Mouse (Mus musculus): ENCODE results near the gene Heatr6. TPM values are rescaled to one million over a fixed set of nuclear protein-coding genes. Genes with fewer than 3 reads are reported as not detected.
A peak's percentile ranks its signal among the peaks of the same experiment; 100 is the strongest.

The Heatr6 gene
- 10 to 100 TPM; 12.3 to 14.8 TPM for total RNA-seq (2021)

DNA sequence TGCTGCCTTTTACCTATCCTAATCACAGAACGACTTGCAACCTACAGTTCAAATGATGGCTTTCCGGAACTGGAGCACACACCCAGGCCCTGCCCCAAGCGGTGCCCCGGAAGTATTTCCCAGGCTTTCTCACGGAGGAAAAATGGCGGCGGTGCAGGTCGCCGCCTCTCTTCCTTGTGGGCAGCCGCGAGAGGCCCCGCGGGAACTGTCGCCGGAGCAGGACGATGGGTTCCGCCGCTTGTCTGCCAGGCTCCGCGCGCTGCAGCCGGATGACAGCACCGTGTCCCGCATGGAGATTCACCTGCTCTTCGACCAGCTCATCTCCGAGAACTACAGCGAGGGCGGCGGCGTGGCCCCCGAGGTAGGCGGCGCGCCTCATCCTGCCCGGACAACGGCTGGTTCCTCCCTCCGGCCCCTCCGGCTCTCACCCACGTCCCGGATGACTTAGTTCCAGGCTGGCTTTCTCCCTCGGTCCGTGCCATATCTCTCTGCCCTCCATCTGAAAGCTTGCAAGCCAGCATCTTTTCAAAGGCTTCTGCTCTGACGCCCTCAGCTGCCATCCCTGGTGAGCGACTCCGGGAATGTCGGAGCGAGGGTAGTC, at the start of gene Heatr6:
TSS of gene Heatr6 (plus strand) at position 116 of the 601 bp plus-strand sequence.
- DNase-seq (ENCODE audit: low spot score in 2 of 2): peak; percentile 90 to 91
- intact Hi-C loops (cut with DNase I): no loop called here

DNA sequence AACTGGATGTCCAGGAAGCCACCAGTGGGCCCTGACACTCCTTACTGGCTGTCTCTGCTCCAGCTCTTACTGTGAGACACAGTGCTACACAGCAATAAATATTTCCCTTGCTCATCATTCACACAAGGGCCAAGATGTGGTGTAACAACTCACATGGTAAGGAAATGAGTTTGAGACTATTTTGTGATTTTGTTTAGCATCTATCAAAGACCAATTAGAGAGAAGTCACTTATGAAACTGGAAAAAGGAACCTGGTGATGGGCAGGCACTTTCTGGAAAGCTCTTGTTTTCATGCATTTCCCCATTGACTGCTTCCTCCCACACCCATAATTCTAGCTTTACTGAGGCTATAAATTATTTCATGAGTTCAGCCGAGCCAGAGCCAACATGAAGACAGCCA, 49.8 kb upstream of the Heatr6 start, which contains the start of gene Wfdc17:
TSS of gene Wfdc17 (plus strand) at position 287 of the 400 bp plus-strand sequence.
- no peak for DNase-seq (ENCODE audit: low spot score in 2 of 2)
- intact Hi-C loops (cut with DNase I): loop anchor here (1.0 kb wide), 1 partner anchor 16 kb away; no protein-coding TSS in a partner anchor

DNA sequence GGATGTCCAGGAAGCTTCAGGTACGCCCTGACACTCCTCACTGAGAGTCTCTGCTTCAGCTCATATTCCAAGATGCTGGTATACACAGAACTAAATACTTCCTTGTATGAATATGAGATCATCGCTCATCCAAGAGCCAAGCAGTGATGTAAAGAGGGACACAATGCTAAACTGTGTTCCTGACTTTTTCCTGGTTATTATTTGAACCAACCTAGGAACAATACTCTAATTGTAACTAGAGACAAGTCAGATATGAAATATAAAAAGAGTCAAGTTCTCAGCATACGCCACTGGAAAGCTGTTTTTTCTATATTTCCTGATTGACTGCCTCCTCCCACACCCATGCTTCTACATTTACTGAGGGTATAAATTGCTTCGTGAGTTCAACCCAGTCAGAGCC, 44.8 kb upstream of the Heatr6 start, which contains the start of gene Wfdc18:
TSS of gene Wfdc18 (plus strand) at position 301 of the 400 bp plus-strand sequence.
- intact Hi-C loops (cut with DNase I): no loop called here
- DNase-seq (ENCODE audit: low spot score in 2 of 2): no peak

DNA sequence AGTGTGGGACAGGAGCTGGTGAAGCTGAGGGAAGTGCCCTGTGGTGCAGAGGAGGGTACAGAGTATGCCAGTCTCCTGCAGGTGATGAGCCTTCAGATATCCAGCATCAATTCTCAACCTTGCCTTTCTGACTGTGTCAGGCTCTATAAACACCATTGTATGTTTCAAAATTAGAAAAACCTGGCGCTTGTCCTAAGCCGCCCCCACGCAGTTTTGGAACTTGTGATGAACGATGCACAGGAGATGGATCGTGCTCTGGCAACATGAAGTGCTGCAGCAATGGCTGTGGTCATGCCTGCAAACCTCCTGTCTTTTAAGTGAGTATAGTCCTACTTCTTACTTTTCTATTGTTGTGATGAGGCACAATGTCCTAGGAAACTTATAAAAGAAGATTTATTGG, 43.8 kb upstream of the Heatr6 start:
- intact Hi-C loops (cut with DNase I): no loop called here
- DNase-seq (ENCODE audit: low spot score in 2 of 2): peak; percentile 8 to 38

DNA sequence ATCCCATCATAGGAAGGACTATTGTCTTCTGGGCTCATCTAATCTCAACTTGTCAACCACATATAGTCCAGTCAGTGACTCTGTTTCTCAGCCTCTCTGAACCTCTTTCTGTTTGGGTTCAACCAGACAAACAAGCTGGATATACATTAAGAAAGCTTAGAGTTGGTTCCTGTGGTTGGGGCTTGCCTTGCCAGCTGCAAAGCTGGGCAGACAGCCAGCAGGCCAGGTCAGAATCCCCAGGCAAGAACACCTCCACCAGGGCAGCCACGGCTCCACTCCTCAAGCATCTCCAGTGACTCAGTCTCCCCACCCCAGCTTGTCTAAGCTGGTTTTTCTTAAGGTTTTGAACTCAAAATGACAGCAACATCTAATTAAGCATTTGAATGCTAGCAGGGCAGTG, 40.8 kb upstream of the Heatr6 start:
- DNase-seq (ENCODE audit: low spot score in 2 of 2): no peak
- intact Hi-C loops (cut with DNase I): loop anchor here (1.0 kb wide), 1 partner anchor 15 kb away; no protein-coding TSS in a partner anchor

DNA sequence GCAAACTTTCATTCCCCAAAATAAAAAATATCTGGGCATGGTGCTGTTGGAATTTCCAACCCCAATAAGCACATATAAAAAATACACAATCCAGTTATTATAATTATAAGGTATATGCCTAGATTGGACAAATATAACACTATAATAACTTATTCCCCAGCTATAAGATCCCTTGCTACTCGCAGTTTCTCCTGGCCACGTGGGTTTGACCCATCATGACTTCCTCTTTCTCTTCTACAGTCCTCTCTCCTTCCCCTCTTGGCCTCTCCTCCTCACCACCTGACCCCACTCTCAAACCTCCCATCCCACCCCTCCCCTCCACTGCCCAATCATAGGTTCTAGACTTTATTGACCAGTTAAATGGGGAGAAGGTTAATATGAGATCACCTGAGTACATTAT, 39.6 kb upstream of the Heatr6 start:
- DNase-seq (ENCODE audit: low spot score in 2 of 2): no peak
- intact Hi-C loops (cut with DNase I): loop anchor here (1.0 kb wide), 1 partner anchor 17 kb away; no protein-coding TSS in a partner anchor

DNA sequence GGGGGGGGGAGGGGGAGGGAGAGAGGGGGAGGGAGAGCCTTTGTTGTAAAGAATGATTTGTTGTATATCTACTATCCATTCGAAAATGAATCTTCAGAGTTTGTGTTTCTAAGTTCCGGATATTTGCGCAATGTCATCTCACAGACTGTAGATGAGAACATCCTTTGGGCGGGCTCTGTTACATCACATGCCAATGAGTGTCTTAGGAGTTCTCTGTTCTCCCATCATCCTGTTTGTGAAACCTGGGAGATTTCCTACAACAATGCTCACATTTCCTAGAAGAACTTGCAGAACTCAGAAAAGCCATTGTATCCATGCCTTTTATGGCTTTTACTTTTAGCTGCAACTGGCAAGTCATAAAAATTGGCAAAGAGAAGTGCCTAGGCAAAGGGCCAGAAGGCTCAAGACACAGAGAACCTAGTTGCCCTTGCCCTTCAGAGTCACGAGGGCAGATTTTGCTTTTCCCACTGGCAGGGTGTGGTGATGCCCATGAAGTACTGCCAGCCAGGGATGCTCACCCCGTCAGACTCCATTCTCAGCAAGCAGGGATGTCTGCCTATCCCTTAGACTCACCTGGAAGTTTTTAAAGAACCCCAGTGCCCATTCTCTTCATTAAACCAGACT, 36.3 kb upstream of the Heatr6 start:
- intact Hi-C loops (cut with DNase I): loop anchor here (5.0 kb wide), 1 partner anchor 880 kb away; no protein-coding TSS in a partner anchor
- DNase-seq (ENCODE audit: low spot score in 2 of 2): no peak

DNA sequence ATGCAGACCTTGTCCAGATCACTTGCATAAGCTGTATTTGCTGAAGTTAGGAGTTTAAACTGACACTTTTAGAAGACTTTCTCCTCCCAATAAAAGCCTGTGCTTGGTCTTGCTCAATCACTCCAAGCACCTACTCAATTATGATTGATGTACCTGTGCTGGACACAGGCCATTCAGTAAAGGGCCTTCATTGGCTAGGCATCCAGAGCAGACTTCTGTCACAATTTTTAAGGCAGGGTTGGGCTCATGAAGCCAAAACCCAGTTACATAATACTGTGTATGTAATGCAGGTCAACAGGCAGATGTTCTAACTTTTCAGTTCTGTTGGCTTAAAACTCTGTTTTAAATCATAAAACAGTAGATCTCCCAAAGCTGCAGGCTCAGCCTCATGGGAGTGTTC, 32.7 kb upstream of the Heatr6 start:
- no peak for DNase-seq (ENCODE audit: low spot score in 2 of 2)
- intact Hi-C loops (cut with DNase I): no loop called here

DNA sequence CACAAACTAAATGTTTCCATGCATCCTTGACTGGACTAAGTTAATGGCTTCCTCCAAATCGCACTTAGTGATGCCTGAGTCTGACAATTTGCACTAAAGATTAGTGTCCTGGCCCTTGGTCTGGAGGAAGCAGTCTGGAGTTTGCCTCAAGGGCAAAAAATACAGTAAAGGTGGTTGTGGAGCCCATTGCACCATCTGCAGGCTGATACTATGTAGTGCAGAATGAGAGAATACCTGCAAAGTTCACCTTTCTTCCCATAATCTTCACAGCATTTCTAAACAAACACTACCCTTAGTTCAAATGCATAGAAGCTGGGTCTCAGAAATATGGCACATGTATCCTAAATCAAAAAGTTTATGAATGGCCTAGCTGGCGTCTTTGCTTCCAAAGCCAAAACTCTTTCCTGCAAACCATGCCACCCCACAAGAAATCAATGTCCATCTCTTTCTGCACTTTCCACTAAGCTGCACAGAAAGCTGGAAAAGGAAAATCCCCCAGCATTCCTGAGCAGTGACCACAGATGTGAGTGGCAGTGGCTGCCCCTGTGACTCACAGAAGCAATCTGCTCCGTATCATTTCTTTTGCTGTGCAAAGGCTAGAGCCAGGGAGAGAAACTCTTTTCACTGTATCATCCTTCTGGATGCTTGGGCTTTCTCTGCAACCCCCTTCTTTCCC, 24.6 kb upstream of the Heatr6 start:
- intact Hi-C loops (cut with DNase I): no loop called here
- no peak for DNase-seq (ENCODE audit: low spot score in 2 of 2)

DNA sequence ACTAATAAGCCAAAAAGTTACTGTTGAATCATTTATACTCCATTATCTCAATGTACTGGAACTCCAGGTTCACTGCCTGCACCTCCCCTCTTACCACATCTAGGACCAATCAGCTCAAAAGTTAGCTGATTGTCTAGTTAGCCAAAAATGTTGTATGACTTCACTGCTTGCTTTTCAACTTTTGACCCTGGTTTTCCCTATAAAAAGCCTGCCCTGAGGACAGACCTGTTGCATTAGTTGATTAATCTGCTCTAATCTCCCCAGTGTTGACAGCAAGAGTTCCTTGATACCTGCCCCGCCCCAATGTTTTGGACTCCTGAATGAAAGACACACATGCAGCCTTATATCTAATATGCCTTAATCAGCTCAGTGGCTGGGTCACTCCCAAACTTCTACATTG, 22.4 kb upstream of the Heatr6 start:
- DNase-seq (ENCODE audit: low spot score in 2 of 2): no peak
- intact Hi-C loops (cut with DNase I): loop anchor here (10.0 kb wide), 1 partner anchor 96 kb away; no protein-coding TSS in a partner anchor

DNA sequence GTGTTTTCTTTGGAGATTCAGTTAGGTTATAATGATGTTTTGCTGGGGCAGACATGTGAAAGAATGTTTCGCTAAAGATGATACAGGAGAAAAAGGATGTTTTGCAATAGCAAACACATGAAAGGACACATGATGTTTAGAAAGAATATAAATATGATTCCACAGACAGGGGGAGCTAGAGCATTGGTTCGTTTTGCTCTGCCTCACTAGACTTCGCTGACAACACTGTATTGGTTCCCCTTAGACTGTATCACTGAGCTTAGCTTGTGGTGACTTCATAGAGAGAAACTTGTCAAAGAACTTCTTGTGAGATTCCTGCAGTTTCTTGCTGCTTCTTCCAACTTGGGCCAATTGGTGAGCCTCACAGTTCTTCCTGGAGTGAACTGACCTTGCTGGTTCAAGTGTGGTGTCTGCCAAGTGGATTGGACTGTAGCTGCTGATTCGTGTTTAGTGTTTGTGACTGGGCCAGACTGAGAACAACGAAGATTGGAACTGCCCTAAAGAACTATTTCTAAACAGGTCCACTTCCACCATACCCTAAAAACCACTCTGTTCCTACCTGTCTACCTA, 20.3 kb upstream of the Heatr6 start:
- intact Hi-C loops (cut with DNase I): loop anchor here (10.0 kb wide), 1 partner anchor 98 kb away; no protein-coding TSS in a partner anchor
- no peak for DNase-seq (ENCODE audit: low spot score in 2 of 2)

DNA sequence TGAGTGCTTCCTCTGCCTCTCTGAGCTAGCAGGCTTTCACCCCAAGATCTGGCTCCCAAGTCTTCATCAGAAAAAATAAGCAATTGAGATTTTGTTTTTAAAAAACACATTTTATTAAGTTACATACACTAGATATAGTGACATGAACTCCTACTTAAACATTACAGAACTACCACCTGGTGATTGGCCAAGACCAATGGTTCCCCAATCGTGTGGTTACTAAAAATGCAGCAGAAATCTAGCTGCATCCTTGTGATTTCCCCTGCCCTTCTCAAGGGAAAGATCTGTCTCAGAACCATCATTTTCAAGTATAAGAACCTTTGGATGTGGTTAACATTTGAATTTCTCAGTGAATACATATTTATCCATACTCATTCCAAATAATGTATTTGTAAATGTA, 19.3 kb upstream of the Heatr6 start:
- DNase-seq (ENCODE audit: low spot score in 2 of 2): no peak
- intact Hi-C loops (cut with DNase I): loop anchor here (10.0 kb wide), 1 partner anchor 99 kb away; no protein-coding TSS in a partner anchor

DNA sequence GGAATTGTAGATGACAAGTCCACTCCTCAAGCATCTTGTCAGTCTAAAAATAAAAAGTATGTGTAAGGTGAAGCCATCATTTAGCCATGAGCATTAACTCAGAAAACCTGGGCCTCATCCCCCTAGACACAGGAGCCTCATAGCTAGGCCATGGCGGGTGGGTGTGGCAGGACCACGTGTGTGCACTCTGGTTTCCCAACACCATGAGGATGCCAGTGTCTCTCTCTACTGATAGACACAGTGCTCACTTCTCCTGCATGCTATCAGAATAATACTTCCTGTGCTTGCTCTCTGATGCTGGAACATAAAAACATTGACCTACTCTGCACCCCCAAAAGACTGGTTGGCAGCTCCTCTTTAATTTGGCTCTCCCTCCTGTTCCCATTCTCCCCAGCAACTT, 17.6 kb upstream of the Heatr6 start:
- intact Hi-C loops (cut with DNase I): loop anchor here (10.0 kb wide), 1 partner anchor 101 kb away; no protein-coding TSS in a partner anchor
- DNase-seq (ENCODE audit: low spot score in 2 of 2): no peak

DNA sequence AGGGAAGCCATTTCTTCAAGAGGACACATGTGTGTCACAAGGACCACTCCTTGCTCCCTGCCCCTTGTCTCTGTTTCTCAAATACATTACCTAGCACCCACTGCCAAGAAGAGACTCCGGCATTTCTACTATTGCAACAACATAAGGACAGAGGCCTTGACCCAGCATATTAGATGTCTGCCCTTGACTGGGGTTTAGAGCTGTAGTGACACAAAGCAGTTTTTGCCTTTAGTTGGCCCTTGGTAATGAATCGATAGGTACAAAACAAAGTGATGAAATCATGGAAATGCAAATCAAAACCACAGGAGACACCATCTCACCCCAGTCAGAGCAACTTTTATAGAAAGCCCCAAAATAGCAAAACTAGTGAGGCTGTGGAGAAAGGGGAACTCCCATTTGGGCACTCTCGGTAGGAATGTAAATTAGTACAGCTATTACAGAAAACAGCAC, 16.4 kb upstream of the Heatr6 start:
- DNase-seq (ENCODE audit: low spot score in 2 of 2): no peak
- intact Hi-C loops (cut with DNase I): loop anchor here (10.0 kb wide), 1 partner anchor 102 kb away; no protein-coding TSS in a partner anchor

DNA sequence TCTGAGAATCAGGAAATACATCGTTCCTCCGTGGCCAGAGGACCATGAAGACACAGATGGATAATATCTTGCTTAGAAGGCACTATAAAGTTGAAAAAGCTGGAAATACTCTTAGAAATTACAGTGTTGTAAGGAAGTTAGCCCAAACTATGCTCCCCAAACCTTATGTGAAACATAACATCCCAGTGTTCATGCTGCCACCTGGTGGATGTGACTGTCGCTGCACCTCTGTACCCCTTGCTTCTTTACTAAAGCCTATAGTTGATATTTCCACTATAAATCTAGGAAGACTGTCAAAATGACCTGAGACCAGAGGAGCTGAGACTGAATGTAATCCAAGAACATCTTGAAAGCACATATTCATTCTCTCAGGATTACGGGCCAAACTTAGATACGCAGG, 14.3 kb upstream of the Heatr6 start:
- DNase-seq (ENCODE audit: low spot score in 2 of 2): peak; percentile 76 to 83
- intact Hi-C loops (cut with DNase I): loop anchor here (1.0 to 10.0 kb wide), 3 partner anchors 104 to 298 kb away; no protein-coding TSS in a partner anchor

DNA sequence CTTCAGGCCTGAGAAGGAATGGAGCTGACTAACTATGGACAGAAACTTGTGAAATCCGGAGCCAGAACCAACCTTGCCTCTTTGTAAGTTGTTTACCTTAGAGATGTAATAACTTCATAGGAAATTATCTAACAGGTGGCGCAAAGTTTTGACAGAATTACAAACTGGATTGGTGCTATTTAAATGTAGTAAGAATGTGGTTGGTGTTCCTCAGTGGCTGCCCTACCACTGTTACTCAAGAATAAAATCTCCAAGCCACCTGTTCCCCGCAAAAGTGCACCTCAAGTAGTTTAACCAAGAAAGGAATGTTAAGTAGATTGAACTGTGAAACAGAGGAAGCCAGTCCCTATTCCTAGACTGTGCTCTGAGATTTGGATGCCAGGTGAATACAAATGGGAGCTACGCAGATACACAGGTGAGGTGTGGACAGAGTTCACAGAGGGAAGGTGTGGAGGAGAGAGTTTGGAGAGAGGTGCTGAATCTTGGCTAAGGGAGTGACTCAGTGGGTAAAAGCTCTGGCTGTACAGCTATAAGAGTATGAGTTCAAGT, 13.0 kb upstream of the Heatr6 start:
- intact Hi-C loops (cut with DNase I): no loop called here
- no peak for DNase-seq (ENCODE audit: low spot score in 2 of 2)

DNA sequence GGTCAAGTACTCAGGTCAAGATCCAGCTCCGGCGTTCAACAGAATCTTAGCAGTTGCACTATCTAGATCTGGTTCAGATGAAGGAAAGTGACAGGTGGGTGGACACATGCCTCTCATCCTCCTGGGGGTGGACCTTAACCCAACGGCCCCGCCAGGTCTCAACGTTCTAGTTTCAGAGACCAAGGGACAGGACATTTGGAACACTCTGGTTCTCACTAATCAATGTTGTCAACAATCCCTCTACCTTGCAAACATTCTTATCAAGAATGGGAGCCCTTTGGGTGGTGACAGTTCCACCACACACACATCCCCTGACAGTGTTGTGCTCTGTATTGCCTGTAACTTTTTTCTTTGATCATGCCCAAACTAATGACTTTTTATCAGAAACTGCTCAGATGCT, 11.7 kb upstream of the Heatr6 start:
- DNase-seq (ENCODE audit: low spot score in 2 of 2): no peak
- intact Hi-C loops (cut with DNase I): no loop called here

DNA sequence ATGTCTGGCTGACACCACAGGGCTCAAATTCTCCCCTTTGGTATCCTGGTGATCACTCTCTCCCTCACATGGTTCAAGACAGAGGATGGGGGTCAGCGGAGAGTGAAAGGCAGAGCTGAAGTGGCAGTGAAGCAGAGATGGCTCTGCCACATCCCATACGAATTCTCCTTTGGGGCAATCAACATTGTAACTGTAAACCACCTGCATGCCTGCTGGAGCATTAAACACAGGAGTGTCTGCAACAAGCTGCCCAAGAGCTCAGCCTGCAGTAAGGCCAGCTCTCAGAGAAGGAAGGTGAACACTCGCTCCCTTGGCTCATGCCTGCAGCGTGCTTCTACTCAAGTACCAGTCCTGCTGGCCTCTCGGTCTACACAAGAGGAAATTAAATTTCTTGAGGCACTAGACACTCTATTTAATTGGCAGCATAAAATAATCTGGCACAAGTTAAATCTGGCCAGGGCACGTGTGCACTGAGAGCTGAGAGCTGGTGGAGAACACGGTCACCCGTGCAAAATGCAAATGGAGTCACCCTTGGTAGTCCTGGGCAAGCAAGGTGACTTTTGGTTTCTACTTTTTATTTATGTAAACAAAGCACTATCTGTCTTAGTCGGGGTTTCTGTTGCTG, 10.7 kb upstream of the Heatr6 start:
- no peak for DNase-seq (ENCODE audit: low spot score in 2 of 2)
- intact Hi-C loops (cut with DNase I): no loop called here

DNA sequence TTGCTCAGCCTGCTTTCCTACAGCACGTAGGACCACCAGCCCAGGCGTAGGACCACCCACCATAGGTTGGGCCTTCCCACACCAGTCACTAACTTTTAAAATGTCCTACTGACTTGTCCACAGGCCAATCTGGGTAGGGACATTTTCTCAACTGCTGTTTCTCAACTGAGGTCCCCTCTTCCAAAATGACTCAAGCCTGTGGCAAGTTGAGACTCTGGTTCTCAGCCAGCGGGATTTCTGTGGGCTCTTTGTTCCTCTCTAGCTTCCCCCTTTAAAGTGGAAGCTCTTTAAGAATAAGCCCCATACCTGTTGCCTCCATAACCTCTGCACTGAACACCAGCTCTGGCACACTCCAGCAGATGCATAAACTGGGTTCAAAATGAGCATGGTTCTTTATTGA, 10.0 kb upstream of the Heatr6 start:
- intact Hi-C loops (cut with DNase I): no loop called here
- DNase-seq (ENCODE audit: low spot score in 2 of 2): no peak

All from left cerebral cortex, postnatal 25 days (tissue).